ENCODE assay signal across 21 mouse cellular contexts in the genomic region with DNA sequence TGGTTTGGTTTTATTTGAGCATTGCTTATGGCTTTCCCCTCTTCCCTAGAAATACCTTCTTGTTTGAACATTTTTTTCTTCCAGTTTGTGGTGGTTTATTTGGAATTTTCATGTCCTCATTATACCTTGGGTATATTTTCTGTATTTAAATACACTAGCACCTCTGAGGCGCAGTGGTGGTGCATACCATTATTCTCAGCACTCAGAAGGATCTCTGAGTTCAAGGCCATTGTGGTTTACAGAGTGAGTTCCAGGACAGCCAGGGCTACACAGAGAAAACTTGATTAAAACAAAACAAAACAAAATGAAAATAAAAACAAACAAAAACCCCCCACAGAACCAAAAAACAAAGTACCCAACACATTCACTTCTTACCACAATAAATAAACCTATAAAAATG. TPM values are rescaled to one million over a fixed set of nuclear protein-coding genes. Genes with fewer than 3 reads are reported as not detected.
DNase-seq lines count a peak whose midpoint lies in the region; ATAC-seq and TF ChIP-seq lines count a peak whose summit lies in the region.
"Had no signal": no experiment of that assay in that cellular context is flagged by ENCODE, and none has a peak within 500 bp of the region (broad histone marks: within the 10 kb centered on the region; RNA-seq: fewer than 3 reads in every experiment).

No protein-coding gene starts in this region.

- H3K36me3 ChIP-seq in liver, embryonic 15.5 days (replicated peaks): no peaks in the 10 kb centered on the region
- H3K36me3 ChIP-seq: hindbrain, embryonic 12.5 days; hindbrain, embryonic 15.5 days had no signal

- no peak overlapping the region for H3K9ac ChIP-seq in liver, embryonic 15.5 days
- H3K9ac ChIP-seq: forebrain, embryonic 13.5 days; forebrain, postnatal 0 days; hindbrain, embryonic 15.5 days had no signal

- H3K9me3 ChIP-seq in liver, embryonic 15.5 days (replicated peaks): no peaks in the 10 kb centered on the region
- H3K9me3 ChIP-seq: forebrain, embryonic 13.5 days; hindbrain, embryonic 12.5 days; hindbrain, embryonic 15.5 days had no signal

- H3K4me3 ChIP-seq in gastrocnemius, adult 2 months: no peak overlapping the region
- H3K4me3 ChIP-seq in cortical plate, adult 2 months (ENCODE audit: insufficient read depth, low read length): peak overlapping the region; percentile 9; the same call in 1 of the 2 replicates
- H3K4me3 ChIP-seq in liver, embryonic 15.5 days (replicated peaks): no peak overlapping the region

- H3K27me3 ChIP-seq in liver, embryonic 15.5 days: no peaks in the 10 kb centered on the region
- H3K27me3 ChIP-seq: forebrain, embryonic 13.5 days; hindbrain, embryonic 12.5 days; hindbrain, embryonic 15.5 days had no signal

- peaks cover 2% of the 10 kb centered on the region for H3K4me1 ChIP-seq in cortical plate, adult 2 months (ENCODE audit: control insufficient read depth, insufficient read depth, low read length)
- peaks cover 25% of the 10 kb centered on the region for H3K4me1 ChIP-seq in liver, embryonic 15.5 days (replicated peaks)

- 81% methylated on average over 1 of the region's 1 CpGs for WGBS in liver, embryonic 15.5 days (ENCODE audit: insufficient replicate concordance)

- DNase-seq in gastrocnemius, adult 2 months: no peak
- no peak for DNase-seq in gastrocnemius, postnatal 10 days
- peak; percentile 57 for DNase-seq in 416B (ENCODE audit: low read depth)
- DNase-seq in left cerebral cortex, adult 11 months (ENCODE audit: low spot score): no peak
- no peak for DNase-seq in kidney, postnatal 10 days
- DNase-seq in spleen, postnatal 10 days (ENCODE audit: low spot score in 2 of 2): no peak
- DNase-seq: adrenal gland, adult 8-10 months; adrenal gland, postnatal 25 days; cerebellum, adult 11-12 months; cerebellum, adult 8-10 months; cerebellum, postnatal 10 days; cerebellum, postnatal 36 days; forebrain, postnatal 0 days; gastrocnemius, postnatal 14 days; heart, adult 11 months had no signal

- ATAC-seq in liver, embryonic 15.5 days (ENCODE audit: insufficient read depth): no peak
- ATAC-seq: activated CD4-positive, CD25-positive, alpha-beta regulatory T cell, adult 4 months; forebrain, embryonic 13.5 days; forebrain, postnatal 0 days had no signal

- peak overlapping the region; percentile 20; the same call in 1 of the 2 replicates for H3K27ac ChIP-seq in gastrocnemius, adult 2 months
- H3K27ac ChIP-seq in cortical plate, adult 2 months (ENCODE audit: insufficient read depth, low read length): no peak overlapping the region
- H3K27ac ChIP-seq in liver, embryonic 15.5 days (replicated peaks): no peak overlapping the region
- H3K27ac ChIP-seq: forebrain, embryonic 13.5 days; hindbrain, embryonic 12.5 days; hindbrain, embryonic 15.5 days had no signal

- intact Hi-C loops in gastrocnemius, adult 2 months (cut with DNase I): no loop called here

- H3K4me2 ChIP-seq in liver, embryonic 15.5 days: 0 out of 2 replicates have a peak overlapping the region, but pooled peaks have one; percentile 2

- TF ChIP-seq POLR2A in cortical plate, adult 2 months (IDR thresholded peaks at IDR 0.05; ENCODE audit: extremely low read depth, insufficient read depth, low read length): no peak

- TF ChIP-seq CTCF in gastrocnemius, adult 2 months (IDR thresholded peaks at IDR 0.05): no peak
- no peak for TF ChIP-seq CTCF in cortical plate, adult 2 months (IDR thresholded peaks at IDR 0.05; ENCODE audit: extremely low read depth, insufficient read depth, low read length)

RNA-seq across cellular contexts. Expression of a gene that starts 2.4 kb away (rescaled TPM):
- total RNA-seq in gastrocnemius, adult 2 months (2021): 10 to 100 TPM; 47.0 to 54.5 TPM
- 10 to 100 TPM; 35.2 to 39.0 TPM for total RNA-seq in gastrocnemius, postnatal 10 days (2021)
- 27.1 and 29.4 TPM in 2 replicates for polyA plus RNA-seq in cortical plate, adult 2 months (2012; rRNA removed)
- polyA plus RNA-seq in liver, embryonic 15.5 days (2015; fragmentation: Nextera tagmentation; extraction: Ambion mirVana): 6.4 and 6.8 TPM in 2 replicates
